Mouse (Mus musculus): ENCODE data around the gene Entpd1. TPM values are rescaled to one million over a fixed set of nuclear protein-coding genes. Genes with fewer than 3 reads are reported as not detected.
"Not testable (repeated sequence)": the region's sequence is repeated elsewhere in the genome, so short reads cannot be mapped to it uniquely, and the experiment has no call there.

Entpd1 gene
- polyA plus RNA-seq, 1 experiment from 2014 or later: 5.7 TPM

- H3K4me2 ChIP-seq (ENCODE audit: low read depth, low read length): no peak overlapping the region
- H3K27me3 ChIP-seq (ENCODE audit: insufficient read depth, low read length): no peaks in the 10 kb centered on the region
- TF ChIP-seq EP300 (IDR thresholded peaks at IDR 0.05; ENCODE audit: low read depth): no peak
- no peak for TF ChIP-seq CTCF (IDR thresholded peaks at IDR 0.05; ENCODE audit: low read depth)
- 63% methylated on average over 7 of the region's 7 CpGs for WGBS (ENCODE audit: insufficient replicate concordance)
- no peak overlapping the region for H3K4me3 ChIP-seq (ENCODE audit: low read depth, low read length)
- no peaks in the 10 kb centered on the region for H3K9me3 ChIP-seq (ENCODE audit: low read length)
- H3K4me1 ChIP-seq (ENCODE audit: insufficient read depth): peaks cover 4% of the 10 kb centered on the region
- no peak overlapping the region for H3K9ac ChIP-seq (replicated peaks)
- no peak overlapping the region for H3K27ac ChIP-seq (ENCODE audit: low read depth)
- H3K36me3 ChIP-seq (replicated peaks; ENCODE audit: insufficient read depth, low read length): no peaks in the 10 kb centered on the region
- DNase-seq (no peak), ATAC-seq (no peak)
Measured at GRCm38 (mm10) chr19:40616021-40616420, 3.9 kb downstream of the Entpd1 start.

- not testable (repeated sequence) for ATAC-seq; H3K9ac ChIP-seq (replicated peaks)
- WGBS (ENCODE audit: insufficient replicate concordance): 70% methylated on average over 10 of the region's 26 CpGs
Measured at GRCm38 (mm10) chr19:40621616-40622015, 9.4 kb downstream of the Entpd1 start.

GRCm38 (mm10) chr19:40625935-40626334 is 13.8 kb downstream of the Entpd1 start:
- Histone ChIP-seq H3K27ac (ENCODE audit: low read depth) (no peak overlapping the region), H3K4me3 (ENCODE audit: low read depth, low read length) (no peak overlapping the region), H3K27me3 (ENCODE audit: insufficient read depth, low read length) (no peaks in the 10 kb centered on the region), H3K9me3 (ENCODE audit: low read length) (no peaks in the 10 kb centered on the region), H3K9ac (replicated peaks) (no peak overlapping the region), H3K4me1 (ENCODE audit: insufficient read depth) (no peaks in the 10 kb centered on the region), H3K4me2 (ENCODE audit: low read depth, low read length) (no peak overlapping the region), H3K36me3 (replicated peaks; ENCODE audit: insufficient read depth, low read length) (no peaks in the 10 kb centered on the region)
- no peak for DNase-seq
- TF ChIP-seq EP300 (IDR thresholded peaks at IDR 0.05; ENCODE audit: low read depth) (no peak), CTCF (IDR thresholded peaks at IDR 0.05; ENCODE audit: low read depth) (no peak)
- no peak for ATAC-seq
- 72% methylated on average over 12 of the region's 12 CpGs for WGBS (ENCODE audit: insufficient replicate concordance)

More at GRCm38 (mm10) chr19:40621616-40622015, 9.4 kb downstream of the Entpd1 start:
- not testable (repeated sequence) for DNase-seq; H3K27me3 ChIP-seq (ENCODE audit: insufficient read depth, low read length); H3K27ac ChIP-seq (ENCODE audit: low read depth); H3K4me3 ChIP-seq (ENCODE audit: low read depth, low read length); H3K9me3 ChIP-seq (ENCODE audit: low read length); H3K36me3 ChIP-seq (replicated peaks; ENCODE audit: insufficient read depth, low read length); H3K4me1 ChIP-seq (ENCODE audit: insufficient read depth); H3K4me2 ChIP-seq (ENCODE audit: low read depth, low read length)

GRCm38 (mm10) chr19:40628950-40629349 is 16.8 kb downstream of the Entpd1 start:
- TF ChIP-seq EP300 (IDR thresholded peaks at IDR 0.05; ENCODE audit: low read depth) (no peak), CTCF (IDR thresholded peaks at IDR 0.05; ENCODE audit: low read depth) (no peak)
- no peak for ATAC-seq
- no peak overlapping the region for H3K4me2 ChIP-seq (ENCODE audit: low read depth, low read length)
- H3K27ac ChIP-seq (ENCODE audit: low read depth): no peak overlapping the region
- no peak overlapping the region for H3K4me3 ChIP-seq (ENCODE audit: low read depth, low read length)
- no peaks in the 10 kb centered on the region for H3K9me3 ChIP-seq (ENCODE audit: low read length)
- no peak for DNase-seq
- no peaks in the 10 kb centered on the region for H3K4me1 ChIP-seq (ENCODE audit: insufficient read depth)
- no peak overlapping the region for H3K9ac ChIP-seq (replicated peaks)
- no peaks in the 10 kb centered on the region for H3K36me3 ChIP-seq (replicated peaks; ENCODE audit: insufficient read depth, low read length)
- H3K27me3 ChIP-seq (ENCODE audit: insufficient read depth, low read length): no peaks in the 10 kb centered on the region

GRCm38 (mm10) chr19:40630096-40630495 is 17.9 kb downstream of the Entpd1 start:
- 77% methylated on average over 3 of the region's 3 CpGs for WGBS (ENCODE audit: insufficient replicate concordance)
- DNase-seq: no peak
- Histone ChIP-seq H3K4me1 (ENCODE audit: insufficient read depth) (no peaks in the 10 kb centered on the region), H3K27me3 (ENCODE audit: insufficient read depth, low read length) (no peaks in the 10 kb centered on the region), H3K4me2 (ENCODE audit: low read depth, low read length) (no peak overlapping the region), H3K9me3 (ENCODE audit: low read length) (no peaks in the 10 kb centered on the region), H3K9ac (replicated peaks) (no peak overlapping the region), H3K36me3 (replicated peaks; ENCODE audit: insufficient read depth, low read length) (no peaks in the 10 kb centered on the region), H3K4me3 (ENCODE audit: low read depth, low read length) (no peak overlapping the region), H3K27ac (ENCODE audit: low read depth) (peak overlapping the region; percentile 35; the same call in 1 of the 2 replicates)
- no peak for ATAC-seq
- TF ChIP-seq EP300 (IDR thresholded peaks at IDR 0.05; ENCODE audit: low read depth) (no peak), CTCF (IDR thresholded peaks at IDR 0.05; ENCODE audit: low read depth) (no peak)

- DNase-seq: no peak
- Histone ChIP-seq H3K27ac (ENCODE audit: low read depth) (peak overlapping the region; percentile 44; the same call in 1 of the 2 replicates), H3K4me3 (ENCODE audit: low read depth, low read length) (no peak overlapping the region), H3K4me1 (ENCODE audit: insufficient read depth) (no peaks in the 10 kb centered on the region), H3K9ac (replicated peaks) (no peak overlapping the region), H3K4me2 (ENCODE audit: low read depth, low read length) (no peak overlapping the region), H3K36me3 (replicated peaks; ENCODE audit: insufficient read depth, low read length) (no peaks in the 10 kb centered on the region), H3K27me3 (ENCODE audit: insufficient read depth, low read length) (no peaks in the 10 kb centered on the region), H3K9me3 (ENCODE audit: low read length) (no peaks in the 10 kb centered on the region)
- TF ChIP-seq EP300 (IDR thresholded peaks at IDR 0.05; ENCODE audit: low read depth) (no peak), CTCF (IDR thresholded peaks at IDR 0.05; ENCODE audit: low read depth) (no peak)
- 35% methylated on average over 7 of the region's 7 CpGs for WGBS (ENCODE audit: insufficient replicate concordance)
- ATAC-seq: no peak
Measured at GRCm38 (mm10) chr19:40630606-40631005, 18.4 kb downstream of the Entpd1 start.

GRCm38 (mm10) chr19:40632193-40632592 is 20.0 kb downstream of the Entpd1 start:
- Histone ChIP-seq H3K4me1 (ENCODE audit: insufficient read depth) (no peaks in the 10 kb centered on the region), H3K4me2 (ENCODE audit: low read depth, low read length) (no peak overlapping the region), H3K27ac (ENCODE audit: low read depth) (no peak overlapping the region), H3K4me3 (ENCODE audit: low read depth, low read length) (no peak overlapping the region), H3K9me3 (ENCODE audit: low read length) (no peaks in the 10 kb centered on the region), H3K36me3 (replicated peaks; ENCODE audit: insufficient read depth, low read length) (no peaks in the 10 kb centered on the region), H3K9ac (replicated peaks) (no peak overlapping the region), H3K27me3 (ENCODE audit: insufficient read depth, low read length) (no peaks in the 10 kb centered on the region)
- DNase-seq (no peak), ATAC-seq (no peak)
- TF ChIP-seq CTCF (IDR thresholded peaks at IDR 0.05; ENCODE audit: low read depth): no peak
- no peak for TF ChIP-seq EP300 (IDR thresholded peaks at IDR 0.05; ENCODE audit: low read depth)
- 71% methylated on average over 3 of the region's 3 CpGs for WGBS (ENCODE audit: insufficient replicate concordance)

All from liver, postnatal 0 days (tissue).